Mouse (Mus musculus) testis, adult 2 months (tissue): ENCODE data around the gene Fstl4. TPM values are rescaled to one million over a fixed set of nuclear protein-coding genes. Genes with fewer than 3 reads are reported as not detected.

Source experiments
- H3K27ac ChIP-seq: fragments of 200-500 bp; 2 replicates; pipeline ENCODE4 v1.5.1; 2012; ENCODE audit warnings: low read depth, low read length; ENCODE audit not compliant: control insufficient read depth, insufficient read depth
- H3K27me3 ChIP-seq: fragments of 200-500 bp; 2 replicates; pipeline ENCODE4 v1.6.1; 2012; ENCODE audit warnings: mild to moderate bottlenecking, low read length, moderate library complexity; ENCODE audit not compliant: control insufficient read depth, insufficient read depth
- H3K36me3 ChIP-seq: fragments of 200-500 bp; 2 replicates; pipeline ENCODE4 v1.6.1; 2012; ENCODE audit warnings: mild to moderate bottlenecking, low read length; ENCODE audit not compliant: control insufficient read depth, insufficient read depth
- H3K4me1 ChIP-seq: fragments of 200-500 bp; 2 replicates; pipeline ENCODE4 v1.6.1; 2012; ENCODE audit warnings: low read length; ENCODE audit not compliant: control insufficient read depth, insufficient read depth
- H3K4me3 ChIP-seq: fragments of 200-500 bp; 2 replicates; pipeline ENCODE4 v1.5.1; 2012; ENCODE audit warnings: low read depth, mild to moderate bottlenecking, low read length, moderate library complexity, mixed read lengths; ENCODE audit not compliant: control insufficient read depth
- CTCF ChIP-seq: fragments of 200-500 bp; IDR thresholded peaks from 2 replicates; pipeline ENCODE4 v1.5.1; 2012; ENCODE audit warnings: low read depth, mild to moderate bottlenecking, inconsistent platforms, low read length, moderate library complexity; ENCODE audit not compliant: control insufficient read depth, insufficient read depth, insufficient replicate concordance
- POLR2A ChIP-seq: fragments of 200-500 bp; IDR thresholded peaks from 2 replicates; pipeline ENCODE4 v1.6.1; 2012; ENCODE audit warnings: low read depth, mild to moderate bottlenecking, inconsistent platforms, low read length, moderate library complexity; ENCODE audit not compliant: control insufficient read depth
- polyA plus RNA-seq: library from polyadenylated mRNA; depleted of rRNA; stranded (reverse); fragments of >200 nt; gene quantifications from 2 replicates; pipeline ENCODE4 v1.2.3, GENCODE M21; 2012

Fstl4 gene
- polyA plus RNA-seq, 1 experiment: 0.22 TPM

DNA sequence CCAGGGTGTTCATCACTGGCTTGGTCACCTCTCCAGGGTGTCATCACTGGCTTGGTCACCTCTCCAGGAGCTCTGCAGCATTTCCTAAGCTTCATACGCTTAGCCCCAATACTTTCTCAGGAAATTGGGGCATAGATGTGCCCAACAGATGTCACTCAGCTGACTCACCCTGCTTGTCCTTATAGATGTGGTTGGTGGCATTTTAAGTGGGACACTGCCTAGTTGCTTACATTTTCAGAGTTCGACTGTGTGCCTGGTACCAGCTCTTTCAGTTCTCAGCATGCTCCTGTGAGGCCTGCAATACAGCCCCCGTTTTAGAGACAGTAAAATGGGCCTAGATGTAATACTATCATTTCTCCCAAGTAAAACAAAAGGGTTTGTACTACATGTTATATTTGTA, 8.6 kb downstream of the Fstl4 start:
- Histone ChIP-seq H3K36me3 (no peaks in the 10 kb centered on the region), H3K27me3 (no peaks in the 10 kb centered on the region), H3K27ac (no peak overlapping the region), H3K4me3 (no peak overlapping the region), H3K4me1 (no peaks in the 10 kb centered on the region)
- TF ChIP-seq POLR2A (no peak), CTCF (no peak)

DNA sequence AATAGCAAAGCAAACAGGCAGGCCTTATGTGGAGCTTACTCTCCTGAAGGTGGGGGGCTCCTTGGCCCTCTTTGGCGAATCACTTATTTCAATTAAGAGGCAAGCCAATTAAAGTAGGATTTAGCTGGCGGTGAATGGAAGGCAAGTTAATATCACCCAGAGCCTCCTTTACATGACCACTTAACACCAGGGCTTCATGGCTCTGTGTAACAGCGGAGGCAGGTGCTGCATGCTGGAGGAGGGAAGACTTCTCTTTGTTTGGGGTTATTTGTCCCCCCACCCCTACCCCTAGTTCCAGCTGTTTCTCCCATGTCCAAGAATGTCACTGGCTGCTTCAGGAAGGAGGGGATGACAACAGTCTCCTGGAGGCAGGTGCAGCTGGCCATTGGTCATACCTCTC, 10.9 kb downstream of the Fstl4 start:
- no peaks in the 10 kb centered on the region for H3K4me1 ChIP-seq
- no peak overlapping the region for H3K27ac ChIP-seq
- H3K4me3 ChIP-seq: no peak overlapping the region
- TF ChIP-seq CTCF (no peak), POLR2A (no peak)
- no peaks in the 10 kb centered on the region for H3K27me3 ChIP-seq
- no peaks in the 10 kb centered on the region for H3K36me3 ChIP-seq

DNA sequence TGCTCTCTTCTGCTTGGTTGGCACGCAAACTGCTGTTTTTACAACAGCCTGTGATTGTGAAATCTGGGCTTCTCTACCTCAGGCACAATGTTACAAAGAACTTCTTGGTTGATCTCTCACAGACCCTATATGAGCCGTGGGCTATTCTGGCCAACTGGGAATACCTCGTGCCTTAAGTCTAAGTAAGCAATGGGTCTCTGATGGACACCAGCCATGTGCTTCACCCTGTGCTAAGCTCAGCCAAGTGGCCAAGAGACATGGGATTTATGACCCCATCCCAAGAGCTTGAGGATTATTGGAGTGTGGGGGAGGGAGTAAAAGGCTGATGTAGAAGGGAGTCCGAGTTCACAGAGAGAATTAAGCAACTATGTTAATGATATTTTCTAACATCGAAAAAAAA, 18.0 kb downstream of the Fstl4 start:
- Histone ChIP-seq H3K4me1 (no peaks in the 10 kb centered on the region), H3K27ac (no peak overlapping the region), H3K27me3 (no peaks in the 10 kb centered on the region), H3K36me3 (no peaks in the 10 kb centered on the region), H3K4me3 (no peak overlapping the region)
- TF ChIP-seq CTCF: no peak
- no peak for TF ChIP-seq POLR2A

DNA sequence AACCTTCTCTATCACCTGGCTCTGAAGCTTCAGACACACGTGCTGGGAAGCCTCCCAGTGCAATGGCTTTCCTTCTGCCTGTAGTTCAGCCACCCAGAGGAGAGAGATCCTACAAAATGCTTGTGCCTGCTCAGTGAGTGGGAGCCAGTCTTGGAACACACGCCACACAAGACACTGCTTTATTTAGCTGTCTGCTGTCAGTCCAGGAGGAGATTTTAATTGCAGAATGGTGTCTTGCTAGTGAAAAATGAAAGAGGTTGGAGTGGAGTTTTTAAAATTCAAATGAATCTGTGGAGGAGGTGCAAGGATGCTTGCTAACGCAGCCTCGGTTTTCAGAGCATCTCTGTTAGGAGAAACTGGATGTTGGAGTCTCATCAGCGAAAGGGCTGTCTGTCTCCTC, 29.9 kb downstream of the Fstl4 start:
- Histone ChIP-seq H3K4me1 (no peaks in the 10 kb centered on the region), H3K27me3 (no peaks in the 10 kb centered on the region), H3K4me3 (no peak overlapping the region), H3K36me3 (no peaks in the 10 kb centered on the region), H3K27ac (no peak overlapping the region)
- no peak for TF ChIP-seq POLR2A
- no peak for TF ChIP-seq CTCF

DNA sequence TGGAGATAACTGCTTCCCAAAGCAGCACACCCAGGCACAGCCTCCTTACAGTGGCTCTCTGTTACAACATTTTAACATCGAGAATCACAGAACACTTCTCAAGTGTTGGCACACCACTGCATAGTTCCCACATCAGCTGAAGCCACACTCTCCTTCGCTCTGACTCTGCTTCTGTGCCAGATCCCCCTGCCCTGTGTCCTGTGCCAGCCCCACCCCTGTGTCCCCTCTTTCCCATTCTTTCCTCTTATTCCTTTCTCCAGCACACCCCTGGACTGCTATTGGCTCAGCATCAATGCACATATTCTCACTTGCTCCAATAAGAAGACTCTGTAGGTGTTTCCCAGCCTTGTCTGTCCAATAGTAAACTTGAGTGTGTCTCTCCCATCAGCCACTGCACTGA, 45.1 kb downstream of the Fstl4 start:
- Histone ChIP-seq H3K4me1 (no peaks in the 10 kb centered on the region), H3K27me3 (no peaks in the 10 kb centered on the region), H3K36me3 (no peaks in the 10 kb centered on the region), H3K4me3 (no peak overlapping the region), H3K27ac (no peak overlapping the region)
- TF ChIP-seq CTCF (no peak), POLR2A (no peak)

DNA sequence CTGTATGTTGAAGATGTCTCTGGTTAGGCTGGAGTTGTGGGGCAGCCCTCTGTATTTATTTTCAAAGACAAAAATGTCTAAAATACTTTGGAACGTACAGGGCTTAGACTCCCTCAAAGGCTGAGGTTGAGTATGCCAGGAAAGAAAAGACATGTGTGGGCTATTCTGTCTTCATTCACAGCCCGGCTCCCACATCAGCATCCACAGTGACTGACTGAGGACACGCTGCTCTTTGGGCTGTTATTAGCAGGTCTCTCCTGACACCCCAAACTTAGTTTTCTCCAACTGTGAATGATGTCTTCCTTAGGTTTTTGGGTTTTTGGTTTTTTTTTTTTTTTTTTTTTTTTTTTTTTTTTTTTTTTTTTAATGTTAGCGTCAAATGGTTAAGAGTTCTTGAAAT, 51.6 kb downstream of the Fstl4 start:
- Histone ChIP-seq H3K27ac (no peak overlapping the region), H3K36me3 (no peaks in the 10 kb centered on the region), H3K27me3 (no peaks in the 10 kb centered on the region), H3K4me1 (no peaks in the 10 kb centered on the region), H3K4me3 (no peak overlapping the region)
- no peak for TF ChIP-seq POLR2A
- no peak for TF ChIP-seq CTCF

DNA sequence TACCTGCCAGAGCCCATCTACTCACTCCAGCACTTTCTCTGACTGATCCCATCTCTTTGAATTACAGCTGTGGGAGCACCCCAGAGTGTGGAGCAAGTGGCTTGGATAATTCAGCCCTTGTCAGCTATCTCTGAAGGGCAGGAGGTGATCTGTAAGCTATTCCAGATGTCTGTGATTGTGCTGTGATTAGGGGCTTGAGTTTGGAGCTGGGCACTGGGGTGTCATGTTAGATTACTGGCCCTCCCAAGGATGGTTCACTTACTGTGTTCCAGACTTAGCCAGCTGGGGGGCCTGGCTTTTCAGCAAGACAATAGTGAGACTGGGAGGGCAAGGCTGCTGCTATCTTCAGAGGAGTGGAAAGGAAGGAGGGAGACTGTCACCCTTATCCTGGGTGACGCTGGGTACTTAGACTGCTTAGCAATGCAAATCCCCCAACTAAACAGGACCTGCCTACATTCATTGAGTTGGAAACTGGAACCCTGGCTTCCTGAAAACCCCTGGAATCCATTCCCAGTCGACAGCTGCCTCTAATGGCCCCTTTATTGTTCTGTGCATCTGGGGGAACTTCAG, 56.0 kb downstream of the Fstl4 start:
- no peak overlapping the region for H3K4me3 ChIP-seq
- no peaks in the 10 kb centered on the region for H3K4me1 ChIP-seq
- no peak overlapping the region for H3K27ac ChIP-seq
- no peak for TF ChIP-seq POLR2A
- no peak for TF ChIP-seq CTCF
- no peaks in the 10 kb centered on the region for H3K36me3 ChIP-seq
- no peaks in the 10 kb centered on the region for H3K27me3 ChIP-seq

DNA sequence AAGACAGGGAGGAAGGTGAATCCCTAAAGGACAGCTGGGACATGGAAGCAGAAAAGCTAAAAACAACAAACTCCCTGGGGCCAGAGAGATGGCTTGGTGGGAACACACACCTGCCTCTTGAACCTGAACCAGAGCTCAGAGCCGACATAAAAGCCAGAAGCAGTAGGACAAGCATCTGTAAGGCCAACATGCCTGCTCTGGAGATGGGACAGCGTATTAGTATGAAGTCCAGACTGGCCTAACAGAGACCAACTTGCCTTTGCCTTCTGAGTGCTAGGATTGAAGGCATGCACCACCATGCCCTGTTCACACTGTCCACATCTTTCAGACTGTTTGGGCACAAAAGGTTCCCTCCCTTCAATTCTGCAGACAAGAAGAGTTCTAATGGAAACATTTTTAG, 62.2 kb downstream of the Fstl4 start:
- no peak overlapping the region for H3K27ac ChIP-seq
- no peak overlapping the region for H3K4me3 ChIP-seq
- TF ChIP-seq POLR2A (no peak), CTCF (no peak)
- no peaks in the 10 kb centered on the region for H3K4me1 ChIP-seq
- no peaks in the 10 kb centered on the region for H3K36me3 ChIP-seq
- H3K27me3 ChIP-seq: no peaks in the 10 kb centered on the region
